Mouse (Mus musculus) hindbrain, embryonic 11.5 days (tissue): ENCODE data around the gene Tpgs1. TPM values are rescaled to one million over a fixed set of nuclear protein-coding genes. Genes with fewer than 3 reads are reported as not detected.

ENCODE experiments used
- ATAC-seq: fragments of 200-750 bp; cut with Nextera tagmentation; 2 replicates; pipeline ENCODE4 v1.8.0; 2017; ENCODE audit warnings: mild to moderate bottlenecking, moderate TSS enrichment, moderate library complexity; ENCODE audit not compliant: low FRiP score
- DNase-seq: peaks from one replicate; pipeline ENCODE4 v3.0.0-alpha.2; 2015; ENCODE audit warnings: low spot score
- H3K27ac ChIP-seq: fragments of 300-500 bp; sonication (generic); 2 replicates; pipeline ENCODE4 v1.5.1; 2014; ENCODE audit warnings: mild to moderate bottlenecking, low read depth, low read length
- H3K27me3 ChIP-seq: fragments of 300-500 bp; sonication (generic); 2 replicates; pipeline ENCODE4 v1.6.1; 2014; ENCODE audit warnings: mild to moderate bottlenecking, low read length, moderate library complexity, mixed read lengths; ENCODE audit not compliant: control insufficient read depth, insufficient read depth
- H3K36me3 ChIP-seq: fragments of 300-500 bp; sonication (generic); 2 replicates; pipeline ENCODE4 v1.6.1; 2014; ENCODE audit warnings: mild to moderate bottlenecking, low read length, moderate library complexity, mixed read lengths; ENCODE audit not compliant: control insufficient read depth, insufficient read depth
- H3K4me1 ChIP-seq: fragments of 300-500 bp; sonication (generic); replicated peaks from 2 replicates; pipeline ENCODE4 v1.6.1; 2014; ENCODE audit warnings: low read length, mixed read lengths; ENCODE audit not compliant: control insufficient read depth, insufficient read depth
- H3K4me2 ChIP-seq: fragments of 300-500 bp; sonication (generic); replicated peaks from 2 replicates; pipeline ENCODE4 v1.6.1; 2014; ENCODE audit warnings: mild to moderate bottlenecking, low read depth, low read length
- H3K4me3 ChIP-seq: fragments of 300-500 bp; sonication (generic); 2 replicates; pipeline ENCODE4 v1.5.1; 2014; ENCODE audit warnings: low read depth, low read length
- H3K9ac ChIP-seq: fragments of 300-500 bp; sonication (generic); 2 replicates; pipeline ENCODE4 v1.6.1; 2014; ENCODE audit warnings: low read depth, low read length
- H3K9me3 ChIP-seq: fragments of 300-500 bp; sonication (generic); 2 replicates; pipeline ENCODE4 v1.6.1; 2016; ENCODE audit warnings: low read length; ENCODE audit not compliant: control insufficient read depth
- WGBS: fragments of 180-500 bp; shearing (Covaris S2); extraction: QIAGEN DNeasy Blood & Tissue Kit; methylation state at CpG from one replicate; pipeline ENCODE4 v1.1.7; 2014; 5-methylcytosine and 5-hydroxymethylcytosine counted together
- polyA plus RNA-seq: library from polyadenylated mRNA; unstranded; fragments of >200 nt; fragmentation: Nextera tagmentation; extraction: Ambion mirVana; gene quantifications from 2 replicates; pipeline ENCODE4 v1.2.1, GENCODE M21; 2014

Gene Tpgs1
- polyA plus RNA-seq, 1 experiment from 2014 or later, result 70.8 TPM

GRCm38 (mm10) chr10:79683726-79684640 lies 14.8 kb downstream of the Tpgs1 start:
- ATAC-seq (no peak), DNase-seq (no peak)
- Histone ChIP-seq H3K4me1 (peaks cover 10% of the 10 kb centered on the region), H3K9me3 (no peaks in the 10 kb centered on the region), H3K9ac (no peak overlapping the region), H3K27me3 (no peaks in the 10 kb centered on the region), H3K4me3 (no peak overlapping the region), H3K27ac (no peak overlapping the region), H3K36me3 (peaks cover 18% of the 10 kb centered on the region), H3K4me2 (peak overlapping the region; percentile 54; the same call in 1 of the 2 replicates)
- WGBS, result 90% methylated on average over 6 of the region's 6 CpGs

- H3K4me2 ChIP-seq, result no peak overlapping the region
- peaks cover 19% of the 10 kb centered on the region for H3K36me3 ChIP-seq
- no peak for DNase-seq
These were observed 15.8 kb downstream of the Tpgs1 start for GRCm38 (mm10) chr10:79684770-79685600.

GRCm38 (mm10) chr10:79686219-79686618 lies 17.1 kb downstream of the Tpgs1 start:
- H3K36me3 ChIP-seq, result peaks cover 19% of the 10 kb centered on the region
- ATAC-seq, result no peak
- peaks cover 6% of the 10 kb centered on the region; the same call in 1 of the 2 replicates for H3K4me1 ChIP-seq
- DNase-seq, result no peak
- no peaks in the 10 kb centered on the region for H3K9me3 ChIP-seq
- no peak overlapping the region for H3K4me3 ChIP-seq
- H3K4me2 ChIP-seq, result no peak overlapping the region
- H3K27ac ChIP-seq, result no peak overlapping the region
- no peak overlapping the region for H3K9ac ChIP-seq
- 93% methylated on average over 2 of the region's 2 CpGs for WGBS
- no peaks in the 10 kb centered on the region for H3K27me3 ChIP-seq

More at GRCm38 (mm10) chr10:79684770-79685600, 15.8 kb downstream of the Tpgs1 start:
- H3K9ac ChIP-seq, result no peak overlapping the region
- WGBS, result 95% methylated on average over 25 of the region's 25 CpGs
- no peak for ATAC-seq
- peaks cover 10% of the 10 kb centered on the region for H3K4me1 ChIP-seq
- H3K27ac ChIP-seq, result no peak overlapping the region
- no peak overlapping the region for H3K4me3 ChIP-seq
- no peaks in the 10 kb centered on the region for H3K9me3 ChIP-seq
- H3K27me3 ChIP-seq, result no peaks in the 10 kb centered on the region

GRCm38 (mm10) chr10:79686691-79687090 lies 17.5 kb downstream of the Tpgs1 start:
- no peaks in the 10 kb centered on the region for H3K9me3 ChIP-seq
- ATAC-seq (no peak), DNase-seq (no peak)
- no peak overlapping the region for H3K4me3 ChIP-seq
- H3K36me3 ChIP-seq, result peaks cover 19% of the 10 kb centered on the region
- H3K27me3 ChIP-seq, result no peaks in the 10 kb centered on the region
- H3K27ac ChIP-seq, result no peak overlapping the region
- WGBS, result 100% methylated on average over 1 of the region's 1 CpGs
- no peak overlapping the region for H3K4me2 ChIP-seq
- peaks cover 6% of the 10 kb centered on the region; the same call in 1 of the 2 replicates for H3K4me1 ChIP-seq
- H3K9ac ChIP-seq, result no peak overlapping the region

GRCm38 (mm10) chr10:79687513-79687912 lies 18.3 kb downstream of the Tpgs1 start:
- H3K4me2 ChIP-seq, result no peak overlapping the region
- WGBS, result 97% methylated on average over 6 of the region's 6 CpGs
- H3K9ac ChIP-seq, result no peak overlapping the region
- no peak overlapping the region for H3K4me3 ChIP-seq
- H3K4me1 ChIP-seq, result peaks cover 6% of the 10 kb centered on the region; the same call in 1 of the 2 replicates
- ATAC-seq (no peak), DNase-seq (no peak)
- no peaks in the 10 kb centered on the region for H3K9me3 ChIP-seq
- no peak overlapping the region for H3K27ac ChIP-seq
- H3K27me3 ChIP-seq, result no peaks in the 10 kb centered on the region
- H3K36me3 ChIP-seq, result peaks cover 19% of the 10 kb centered on the region

GRCm38 (mm10) chr10:79688720-79689119 lies 19.6 kb downstream of the Tpgs1 start, which contains the start of gene Gzmm:
TSS of gene Gzmm (plus strand) at chr10:79689020.
- no peaks in the 10 kb centered on the region for H3K27me3 ChIP-seq
- no peak within 1 kb of the TSS for H3K4me2 ChIP-seq
- peaks cover 19% of the 10 kb centered on the region for H3K36me3 ChIP-seq
- DNase-seq (no peak), ATAC-seq (no peak)
- no peak within 1 kb of the TSS for H3K9ac ChIP-seq
- H3K27ac ChIP-seq, result no peak within 1 kb of the TSS
- no peak within 1 kb of the TSS for H3K4me3 ChIP-seq
- H3K9me3 ChIP-seq, result no peaks in the 10 kb centered on the region
- no peaks in the 10 kb centered on the region; the same call in 1 of the 2 replicates for H3K4me1 ChIP-seq
- WGBS, result 83% methylated on average over 4 of the region's 4 CpGs

- Histone ChIP-seq H3K9ac (no peak overlapping the region), H3K27me3 (no peaks in the 10 kb centered on the region), H3K4me1 (no peaks in the 10 kb centered on the region), H3K9me3 (no peaks in the 10 kb centered on the region), H3K36me3 (peaks cover 17% of the 10 kb centered on the region), H3K4me2 (no peak overlapping the region), H3K4me3 (no peak overlapping the region), H3K27ac (no peak overlapping the region)
- ATAC-seq, result no peak
- no peak for DNase-seq
- WGBS, result 94% methylated on average over 3 of the region's 3 CpGs
These were observed 20.0 kb downstream of the Tpgs1 start for GRCm38 (mm10) chr10:79689178-79689577.

- Histone ChIP-seq H3K4me2 (no peak overlapping the region), H3K9ac (no peak overlapping the region), H3K27me3 (no peaks in the 10 kb centered on the region), H3K36me3 (peaks cover 11% of the 10 kb centered on the region), H3K9me3 (no peaks in the 10 kb centered on the region), H3K4me3 (no peak overlapping the region), H3K27ac (no peak overlapping the region), H3K4me1 (no peaks in the 10 kb centered on the region)
- WGBS, result 98% methylated on average over 2 of the region's 2 CpGs
- no peak for ATAC-seq
- DNase-seq, result no peak
These were observed 22.9 kb downstream of the Tpgs1 start for GRCm38 (mm10) chr10:79691986-79692548.
